Mouse (Mus musculus) megakaryocyte-erythroid progenitor cell, adult 5 weeks (primary cell): ENCODE data around the gene H2-DMa. TPM values are rescaled to one million over a fixed set of nuclear protein-coding genes. Genes with fewer than 3 reads are reported as not detected.

Experiments
- polyA plus RNA-seq: library from polyadenylated mRNA; stranded (reverse); fragments of >175 nt; gene quantifications from 2 replicates; pipeline ENCODE4 v1.2.3, GENCODE M21; 2012

H2-DMa gene
- polyA plus RNA-seq, result 87.7 and 91.4 TPM in 2 replicates

DNA sequence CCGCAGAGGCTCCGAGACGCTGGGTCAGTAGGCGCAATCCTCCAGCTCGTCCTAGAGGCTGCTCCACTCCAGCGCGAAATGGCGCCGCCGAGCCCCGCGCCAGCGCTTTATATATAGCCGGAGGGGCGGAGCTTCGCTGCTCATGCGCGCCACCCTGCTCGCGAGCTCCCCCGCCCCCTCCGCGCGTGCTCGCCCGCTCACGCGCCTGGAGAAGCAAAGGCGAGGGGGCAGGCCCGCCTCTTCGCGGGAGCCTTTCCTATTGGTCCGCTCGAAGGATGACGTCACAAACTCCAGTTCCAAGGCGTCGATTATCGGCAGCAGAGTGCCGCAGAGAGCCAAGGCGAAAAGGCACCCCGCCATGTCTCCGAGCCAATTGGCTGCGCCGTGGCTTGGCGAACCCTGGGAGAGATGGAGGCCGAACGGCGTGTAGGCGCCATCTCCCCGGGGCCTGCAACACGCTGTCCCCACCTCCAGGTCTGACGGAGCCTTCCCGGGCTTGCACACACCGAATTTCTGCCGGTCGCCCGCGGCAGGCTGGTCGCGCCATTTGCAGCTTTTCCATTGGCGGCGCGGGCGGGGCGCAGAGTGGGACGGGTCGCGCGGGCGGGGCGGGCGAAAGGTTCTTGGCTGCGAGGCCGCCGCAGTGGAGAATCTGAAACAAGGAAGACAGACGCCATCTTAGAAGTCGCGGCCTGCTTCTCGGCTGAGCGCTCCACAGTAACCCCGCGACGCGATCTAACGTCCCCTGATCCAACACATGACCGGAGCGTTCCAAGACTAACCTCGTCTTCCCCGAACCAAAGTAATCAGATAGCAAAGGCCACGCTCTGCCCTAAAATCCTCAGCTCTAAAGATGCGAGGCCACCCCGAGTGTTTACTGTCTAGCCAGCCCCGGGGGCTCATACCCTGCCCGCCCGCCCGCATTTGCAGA is at the start of gene H2-DMa:
H2-DMa (plus strand) TSS at position 293 of the 931 bp plus-strand sequence.

DNA sequence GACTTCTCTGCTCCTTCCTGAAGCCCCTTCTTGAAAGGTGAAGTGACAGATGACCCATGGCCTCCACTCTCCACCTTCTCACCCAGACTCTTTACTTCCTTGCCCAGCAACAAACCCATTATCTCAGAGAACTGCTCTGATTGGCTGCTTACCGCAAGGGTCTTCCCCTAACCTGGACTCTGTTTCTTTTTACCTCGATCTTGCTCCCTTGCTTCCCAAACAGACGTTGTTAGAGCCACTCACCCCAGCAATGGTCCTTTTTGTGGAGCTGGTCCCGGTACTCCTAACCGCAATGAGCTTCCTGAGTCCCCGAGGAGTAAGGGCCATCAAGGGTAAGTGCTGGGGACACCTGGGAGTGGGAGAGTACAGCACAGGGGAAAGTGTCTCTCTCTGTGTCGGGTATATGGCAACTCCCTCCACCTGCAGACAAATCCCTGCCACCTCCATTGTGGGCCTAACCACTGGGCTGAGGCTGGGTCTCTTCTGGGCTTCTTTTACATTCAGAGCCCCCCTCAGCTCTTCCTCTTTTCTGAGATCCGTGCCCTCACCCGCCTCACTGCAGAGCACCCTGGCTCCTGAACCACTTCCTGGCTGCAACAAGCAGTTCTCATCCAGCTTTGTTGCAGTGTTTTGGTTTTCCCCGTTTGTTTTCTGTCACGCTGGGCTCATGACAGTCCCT is 27.0 kb upstream of the H2-DMa start, which contains the start of gene H2-Oa:
H2-Oa (plus strand) TSS at position 144 of the 679 bp plus-strand sequence.

DNA sequence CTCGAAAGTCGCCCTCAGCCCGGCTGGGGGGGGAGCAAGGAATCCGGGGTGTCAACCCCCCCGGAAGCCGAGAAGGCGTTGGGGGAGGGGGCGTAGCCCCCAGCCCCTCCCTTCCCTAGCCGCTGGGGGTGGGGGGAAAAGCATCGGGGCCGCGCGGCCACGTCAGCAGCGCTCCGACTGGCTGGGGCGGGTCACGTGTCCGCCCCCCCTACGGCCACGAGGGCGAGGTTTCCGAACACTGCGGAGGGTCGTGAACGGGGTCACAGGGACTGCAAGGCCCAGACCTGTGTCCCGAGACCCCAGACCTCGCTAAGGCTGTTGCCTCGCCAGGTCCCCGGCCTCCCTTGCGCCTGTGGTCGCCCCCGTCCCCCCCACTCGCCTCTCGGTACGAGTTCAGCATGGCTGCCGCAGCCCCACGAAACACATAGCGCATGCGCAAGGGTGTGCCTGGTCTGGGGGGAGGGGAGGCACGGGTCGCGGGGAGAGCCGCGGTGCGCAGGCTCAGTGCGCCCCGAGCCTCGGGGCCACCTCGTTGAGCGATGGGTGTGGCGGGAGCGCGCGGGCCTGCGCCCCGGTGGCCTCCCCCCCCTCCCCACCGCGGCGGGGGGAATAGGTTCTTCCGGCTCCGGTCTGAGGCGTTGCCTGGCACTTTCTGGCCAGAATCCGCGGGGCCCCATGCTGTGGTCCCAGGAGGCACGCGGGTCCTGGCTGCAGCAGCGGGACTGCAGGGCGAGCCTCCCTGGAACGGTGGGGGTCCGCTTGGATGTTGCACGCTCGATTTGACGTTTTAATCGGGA is 3.0 kb downstream of the H2-DMa start, which contains the start of gene Brd2:
Brd2 (minus strand) TSS at position 447 of the 797 bp plus-strand sequence.

DNA sequence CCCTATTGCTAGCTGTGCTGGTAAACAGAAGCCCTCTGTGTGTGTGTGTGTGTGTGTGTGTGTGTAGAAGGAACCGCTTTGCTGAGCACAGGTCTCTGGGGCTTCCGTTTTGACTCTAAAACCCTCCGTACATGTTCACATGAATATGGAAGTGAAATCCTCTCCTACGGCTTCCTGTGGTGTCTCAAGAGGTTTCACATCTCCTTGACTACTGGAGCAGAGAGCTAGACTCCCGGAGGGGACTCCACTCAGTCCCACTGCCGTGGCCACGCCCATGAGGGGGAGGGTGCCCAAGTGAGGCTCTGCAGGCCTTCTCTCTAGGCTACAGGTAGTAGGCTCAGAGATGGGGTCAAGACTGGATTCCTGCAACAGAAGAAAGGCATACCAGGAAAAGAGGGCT is 23.7 kb downstream of the H2-DMa start, which contains the start of gene H2-DMb2:
H2-DMb2 (plus strand) TSS at position 275 of the 400 bp plus-strand sequence.

DNA sequence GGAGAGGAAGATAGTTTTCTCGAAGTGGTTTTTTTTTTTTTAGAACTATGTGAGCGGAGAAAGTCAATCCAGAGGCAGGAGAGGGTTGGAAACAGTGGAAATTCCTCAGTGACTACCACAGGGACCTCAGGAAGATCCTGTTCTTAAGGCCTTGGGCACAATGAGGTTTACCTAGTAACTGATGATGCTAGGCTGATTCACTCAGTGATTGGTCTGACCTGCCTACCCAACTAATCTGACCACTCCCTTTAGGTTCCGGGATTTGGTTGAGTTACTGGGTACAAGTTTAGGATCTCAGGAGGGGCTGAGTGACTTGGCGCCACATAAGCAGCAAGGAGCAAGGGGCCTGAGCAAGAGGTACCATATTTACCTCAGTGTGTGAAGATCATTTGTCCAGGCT is 33.6 kb downstream of the H2-DMa start, which contains the start of gene H2-DMb1:
H2-DMb1 (plus strand) TSS at position 150 of the 400 bp plus-strand sequence.

DNA sequence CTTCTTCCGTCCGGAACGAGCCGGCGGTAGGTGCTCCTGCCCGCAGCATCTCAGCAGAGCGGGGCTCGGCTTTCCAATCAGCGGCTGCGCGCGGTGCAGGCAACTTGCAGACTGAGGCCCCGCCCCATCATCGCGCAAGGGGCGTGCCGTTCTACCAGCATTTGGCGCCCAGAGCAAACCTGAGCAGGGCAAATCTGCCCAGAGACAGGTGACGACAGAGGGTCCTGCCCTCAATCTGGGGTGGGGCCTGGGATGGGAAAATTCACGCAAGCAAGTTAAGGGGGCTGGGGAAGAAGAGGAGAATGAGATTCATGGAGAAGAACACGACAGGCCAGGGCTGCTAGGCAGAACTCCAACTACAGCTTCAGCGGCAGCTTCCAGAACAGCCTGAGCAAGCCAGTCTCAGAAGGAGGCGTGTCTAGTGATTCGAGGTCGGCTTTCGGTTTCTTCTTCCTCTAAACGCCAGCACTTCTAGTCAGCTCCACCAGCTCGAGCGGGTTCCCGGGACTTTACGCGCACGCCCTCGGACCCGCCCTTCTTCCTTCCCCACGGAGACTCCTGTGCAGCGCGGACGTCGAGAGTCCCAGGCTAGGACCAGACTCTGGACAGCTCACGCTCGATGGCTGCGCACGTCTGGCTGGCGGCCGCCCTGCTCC is 68.0 kb downstream of the H2-DMa start, which contains the start of the genes Tap1 and Psmb9:
Tap1 (plus strand) TSS at position 293 of the 656 bp plus-strand sequence.
Psmb9 (minus strand) TSS at position 504 of the 656 bp plus-strand sequence.

Other genes with a start within 250 kb of the H2-DMa start
- gene Gm7029, start 245.7 kb upstream of the H2-DMa start, polyA plus RNA-seq, result not detected in 2 replicates
- 46.4 and 49.9 TPM in 2 replicates for gene Kifc1, start 228.9 kb upstream of the H2-DMa start, polyA plus RNA-seq
- gene Platr17, start 214.4 kb upstream of the H2-DMa start, polyA plus RNA-seq, result 0.67 and 1.0 TPM in 2 replicates
- 45.6 and 53.3 TPM in 2 replicates for gene Daxx, start 210.1 kb upstream of the H2-DMa start, polyA plus RNA-seq
- 748 and 750 TPM in 2 replicates for gene Tapbp, start 203.6 kb upstream of the H2-DMa start, polyA plus RNA-seq
- 54.2 and 58.7 TPM in 2 replicates for gene Zbtb22, start 203.6 kb upstream of the H2-DMa start, polyA plus RNA-seq
- gene Rgl2, start 190.0 kb upstream of the H2-DMa start, polyA plus RNA-seq, result 300 and 303 TPM in 2 replicates
- 332 and 390 TPM in 2 replicates for gene Pfdn6, start 179.2 kb upstream of the H2-DMa start, polyA plus RNA-seq
- gene Wdr46, start 178.9 kb upstream of the H2-DMa start, polyA plus RNA-seq, result 131 and 141 TPM in 2 replicates
- 12.5 and 21.8 TPM in 2 replicates for gene B3galt4, start 168.1 kb upstream of the H2-DMa start, polyA plus RNA-seq
- 45.7 and 47.0 TPM in 2 replicates for gene Vps52, start 163.7 kb upstream of the H2-DMa start, polyA plus RNA-seq
- 788 and 958 TPM in 2 replicates for gene Rps18, start 163.5 kb upstream of the H2-DMa start, polyA plus RNA-seq
- 2,707 and 3,834 TPM in 2 replicates for gene H2-K1, start 119.2 kb upstream of the H2-DMa start, polyA plus RNA-seq
- gene Ring1, start 94.9 kb upstream of the H2-DMa start, polyA plus RNA-seq, result 50.5 and 69.1 TPM in 2 replicates
- 73.4 and 93.4 TPM in 2 replicates for gene H2-Ke6, start 91.5 kb upstream of the H2-DMa start, polyA plus RNA-seq
- gene Slc39a7, start 87.9 kb upstream of the H2-DMa start, polyA plus RNA-seq, result 124 and 129 TPM in 2 replicates
- gene Rxrb, start 87.7 kb upstream of the H2-DMa start, polyA plus RNA-seq, result 259 and 275 TPM in 2 replicates
- 18.1 and 22.9 TPM in 2 replicates for gene Col11a2, start 80.1 kb upstream of the H2-DMa start, polyA plus RNA-seq
- gene H2-Oa, start 27.2 kb upstream of the H2-DMa start, polyA plus RNA-seq, result 18.9 and 21.5 TPM in 2 replicates
- gene Brd2, start 3.1 kb downstream of the H2-DMa start, polyA plus RNA-seq, result 509 and 540 TPM in 2 replicates
- gene H2-DMb2, start 23.8 kb downstream of the H2-DMa start, polyA plus RNA-seq, result 3.6 and 4.5 TPM in 2 replicates
- 42.5 and 51.0 TPM in 2 replicates for gene H2-DMb1, start 33.5 kb downstream of the H2-DMa start, polyA plus RNA-seq
- gene Tap1, start 68.0 kb downstream of the H2-DMa start, polyA plus RNA-seq, result 141 TPM in 2 replicates
- gene Psmb9, start 68.2 kb downstream of the H2-DMa start, polyA plus RNA-seq, result 78.2 and 85.0 TPM in 2 replicates
- gene Psmb8, start 78.2 kb downstream of the H2-DMa start, polyA plus RNA-seq, result 393 and 403 TPM in 2 replicates
- gene Tap2, start 84.0 kb downstream of the H2-DMa start, polyA plus RNA-seq, result 218 and 296 TPM in 2 replicates
- gene H2-Ob, start 119.4 kb downstream of the H2-DMa start, polyA plus RNA-seq, result 10.4 and 14.9 TPM in 2 replicates
- 360 and 375 TPM in 2 replicates for gene H2-Ab1, start 138.1 kb downstream of the H2-DMa start, polyA plus RNA-seq
- gene H2-Aa, start 168.3 kb downstream of the H2-DMa start, polyA plus RNA-seq, result 31.4 and 35.0 TPM in 2 replicates
- gene H2-Eb1, start 186.3 kb downstream of the H2-DMa start, polyA plus RNA-seq, result 53.5 and 61.7 TPM in 2 replicates
- gene H2-Eb2, start 206.1 kb downstream of the H2-DMa start, polyA plus RNA-seq, result 0.03 TPM in 1 of 2 replicates, not detected in the other
- 0.02 TPM in 1 of 2 replicates, not detected in the other for gene Btnl2, start 235.3 kb downstream of the H2-DMa start, polyA plus RNA-seq